Mouse (Mus musculus) myocyte (in vitro differentiated cells): Measurements from ENCODE around the gene Oit3.
"Not testable (repeated sequence)": the region's sequence is repeated elsewhere in the genome, so short reads cannot be mapped to it uniquely, and the experiment has no call there.

Experiments used
- E2F4 ChIP-seq: IDR thresholded peaks from one replicate; pipeline ENCODE4 v1.6.1; 2011; ENCODE audit warnings: mild to moderate bottlenecking, control low read depth, moderate library complexity; ENCODE audit not compliant: insufficient read depth
- MAX ChIP-seq: IDR thresholded peaks from one replicate; pipeline ENCODE4 v1.6.1; 2011; ENCODE audit warnings: low read depth, mild to moderate bottlenecking, control low read depth
- MYOG ChIP-seq, 3 experiments: IDR thresholded peaks; one replicate each; pipeline ENCODE4 v1.6.1; 2011; ENCODE audit warnings: control low read depth in 2 of 3, low read depth in 2 of 3, mild to moderate bottlenecking in 2 of 3; ENCODE audit not compliant: insufficient read length in 2 of 3, control insufficient read depth in 1 of 3, insufficient read depth in 1 of 3
- POLR2A ChIP-seq: IDR thresholded peaks from one replicate; pipeline ENCODE4 v1.6.1; 2011; ENCODE audit warnings: low read depth, mild to moderate bottlenecking, control low read depth, moderate library complexity; ENCODE audit not compliant: insufficient read length
- REST ChIP-seq: IDR thresholded peaks from one replicate; pipeline ENCODE4 v1.6.1; 2011; ENCODE audit warnings: mild to moderate bottlenecking, control low read depth, moderate library complexity; ENCODE audit not compliant: insufficient read depth, insufficient read length
- TCF12 ChIP-seq: IDR thresholded peaks from one replicate; pipeline ENCODE4 v1.6.1; 2011; ENCODE audit warnings: mild to moderate bottlenecking, control low read depth; ENCODE audit not compliant: poor library complexity, insufficient read depth, severe bottlenecking
- TCF3 ChIP-seq: IDR thresholded peaks from one replicate; pipeline ENCODE4 v1.6.1; 2011; ENCODE audit warnings: low read depth, control low read depth; ENCODE audit not compliant: insufficient read length
- USF1 ChIP-seq: IDR thresholded peaks from one replicate; pipeline ENCODE4 v1.6.1; 2011; ENCODE audit warnings: low read depth, mild to moderate bottlenecking, control low read depth, moderate library complexity

- TF ChIP-seq USF1; E2F4; POLR2A; TCF12; MYOG (IDR thresholded peaks at IDR 0.05; ENCODE audit: control insufficient read depth in 1 of 3, insufficient read depth in 1 of 3, insufficient read length in 2 of 3, low read depth in 2 of 3); TCF3; MAX; REST: not testable (repeated sequence)
Observed at GRCm38 (mm10) chr10:59381563-59381962, 60.0 kb downstream of the Oit3 start.
